Mouse (Mus musculus) midbrain, embryonic 16.5 days (tissue): Measurements from ENCODE around the gene Rmi2. TPM values are rescaled to one million over a fixed set of nuclear protein-coding genes. Genes with fewer than 3 reads are reported as not detected.

Source experiments
- ATAC-seq: fragments of 200-750 bp; cut with Nextera tagmentation; 2 replicates; pipeline ENCODE4 v1.8.0; 2017; ENCODE audit warnings: moderate TSS enrichment
- H3K27ac ChIP-seq: fragments of 300-500 bp; sonication (generic); 2 replicates; pipeline ENCODE4 v1.5.1; 2014; ENCODE audit warnings: mild to moderate bottlenecking, low read length, mixed read lengths
- H3K27me3 ChIP-seq: fragments of 300-500 bp; sonication (generic); 2 replicates; pipeline ENCODE4 v1.6.1; 2014; ENCODE audit warnings: low read depth, low read length, mixed read lengths; ENCODE audit not compliant: control insufficient read depth, insufficient read depth
- H3K36me3 ChIP-seq: fragments of 300-500 bp; sonication (generic); 2 replicates; pipeline ENCODE4 v1.6.1; 2014; ENCODE audit warnings: mild to moderate bottlenecking, low read length, moderate library complexity, mixed read lengths; ENCODE audit not compliant: control insufficient read depth, insufficient read depth
- H3K4me1 ChIP-seq: fragments of 300-500 bp; sonication (generic); 2 replicates; pipeline ENCODE4 v1.6.1; 2014; ENCODE audit warnings: mild to moderate bottlenecking, low read length, mixed read lengths; ENCODE audit not compliant: control insufficient read depth, insufficient read depth
- H3K4me2 ChIP-seq: fragments of 300-500 bp; sonication (generic); 2 replicates; pipeline ENCODE4 v1.6.1; 2014; ENCODE audit warnings: mild to moderate bottlenecking, low read length, mixed read lengths
- H3K4me3 ChIP-seq: fragments of 300-500 bp; sonication (generic); 2 replicates; pipeline ENCODE4 v1.5.1; 2014; ENCODE audit warnings: low read depth, mild to moderate bottlenecking, low read length, moderate library complexity, mixed read lengths
- H3K9ac ChIP-seq: fragments of 300-500 bp; sonication (generic); 2 replicates; pipeline ENCODE4 v1.6.1; 2014; ENCODE audit warnings: low read depth, low read length, mixed read lengths
- H3K9me3 ChIP-seq: fragments of 300-500 bp; sonication (generic); replicated peaks from 2 replicates; pipeline ENCODE4 v1.6.1; 2014; ENCODE audit warnings: mild to moderate bottlenecking, low read length, mixed read lengths; ENCODE audit not compliant: control insufficient read depth, poor library complexity, severe bottlenecking
- WGBS: fragments of 180-500 bp; shearing (Covaris S2); extraction: QIAGEN DNeasy Blood & Tissue Kit; methylation state at CpG from one replicate; pipeline ENCODE4 v1.1.7; 2014; 5-methylcytosine and 5-hydroxymethylcytosine counted together
- polyA plus RNA-seq: library from polyadenylated mRNA; unstranded; fragments of >200 nt; fragmentation: Nextera tagmentation; extraction: Ambion mirVana; gene quantifications from 2 replicates; pipeline ENCODE4 v1.2.1, GENCODE M21; 2015

Gene Rmi2
- polyA plus RNA-seq, 1 experiment from 2014 or later = 0.31 TPM

DNA sequence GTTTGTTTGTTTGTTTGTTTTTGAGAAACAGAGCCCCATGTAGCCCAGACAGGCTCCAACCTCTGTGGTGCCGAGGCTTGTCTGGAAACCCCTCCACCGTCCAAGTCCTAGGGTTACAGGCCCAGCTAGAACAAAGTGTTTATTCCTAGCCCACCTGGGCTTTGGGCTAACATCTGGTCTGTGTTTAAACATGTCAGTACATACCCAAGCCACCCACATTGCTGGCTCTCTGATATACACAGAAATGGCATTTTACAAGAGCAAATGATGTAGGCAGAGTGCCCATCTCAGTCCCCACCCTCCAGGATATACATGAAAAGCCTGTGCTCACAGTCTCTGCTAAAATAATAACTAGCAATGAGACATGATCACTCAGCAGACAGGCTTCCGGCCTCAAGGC lies 81.4 kb downstream of the Rmi2 start:
- WGBS = 89% methylated on average over 3 of the region's 3 CpGs
- no peak for ATAC-seq
- Histone ChIP-seq H3K9me3 (no peaks in the 10 kb centered on the region), H3K4me1 (no peaks in the 10 kb centered on the region), H3K9ac (no peak overlapping the region), H3K4me2 (no peak overlapping the region), H3K27me3 (no peaks in the 10 kb centered on the region), H3K27ac (no peak overlapping the region), H3K4me3 (no peak overlapping the region), H3K36me3 (no peaks in the 10 kb centered on the region)

- Histone ChIP-seq H3K4me3 (no peak overlapping the region), H3K4me1 (no peaks in the 10 kb centered on the region), H3K9me3 (no peaks in the 10 kb centered on the region), H3K36me3 (no peaks in the 10 kb centered on the region), H3K4me2 (no peak overlapping the region), H3K27ac (no peak overlapping the region), H3K27me3 (no peaks in the 10 kb centered on the region), H3K9ac (no peak overlapping the region)
- no peak for ATAC-seq
Measured at GRCm38 (mm10) chr16:10919856-10920255, 85.0 kb downstream of the Rmi2 start.

- H3K9me3 ChIP-seq = no peaks in the 10 kb centered on the region
- no peaks in the 10 kb centered on the region for H3K4me1 ChIP-seq
- H3K27ac ChIP-seq = no peak overlapping the region
- no peak overlapping the region for H3K4me3 ChIP-seq
- H3K36me3 ChIP-seq = no peaks in the 10 kb centered on the region
- WGBS = 60% methylated on average over 5 of the region's 5 CpGs
- no peak for ATAC-seq
- no peak overlapping the region for H3K9ac ChIP-seq
- no peaks in the 10 kb centered on the region for H3K27me3 ChIP-seq
- no peak overlapping the region for H3K4me2 ChIP-seq
Measured at GRCm38 (mm10) chr16:10923561-10923960, 88.7 kb downstream of the Rmi2 start.

DNA sequence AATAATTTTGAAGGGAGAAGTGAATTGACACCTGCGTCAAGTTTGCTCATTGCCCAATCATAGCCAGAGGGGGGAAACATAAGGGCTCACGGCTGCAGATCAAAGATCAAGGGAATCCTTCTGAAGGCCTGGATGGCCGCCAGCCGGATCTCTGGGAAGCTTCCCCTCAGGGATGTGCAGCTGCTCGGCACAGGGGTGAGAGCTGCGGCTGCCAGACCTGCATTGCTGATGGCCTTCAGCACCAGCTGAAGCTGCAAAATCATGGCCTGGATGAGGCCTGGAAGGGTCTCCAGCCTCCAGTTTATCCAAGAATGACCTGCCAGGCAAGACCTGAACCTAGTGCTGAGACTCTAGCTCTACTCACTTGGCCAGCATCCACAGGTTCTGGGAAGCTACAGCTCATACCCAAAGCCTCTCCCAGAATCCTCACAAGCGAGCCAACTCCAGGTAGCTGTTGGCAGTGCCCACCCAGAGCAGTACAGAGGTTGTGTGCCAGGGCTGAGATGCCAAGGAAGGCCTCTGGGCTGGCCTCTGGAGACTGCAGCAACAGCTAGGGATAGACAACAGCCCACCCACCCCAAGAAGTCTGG lies 90.8 kb downstream of the Rmi2 start:
- no peaks in the 10 kb centered on the region for H3K9me3 ChIP-seq
- WGBS = 47% methylated on average over 7 of the region's 7 CpGs
- H3K9ac ChIP-seq = no peak overlapping the region
- no peak overlapping the region for H3K27ac ChIP-seq
- no peak overlapping the region for H3K4me2 ChIP-seq
- H3K4me3 ChIP-seq = no peak overlapping the region
- no peaks in the 10 kb centered on the region for H3K27me3 ChIP-seq
- no peak for ATAC-seq
- H3K4me1 ChIP-seq = no peaks in the 10 kb centered on the region
- H3K36me3 ChIP-seq = no peaks in the 10 kb centered on the region

DNA sequence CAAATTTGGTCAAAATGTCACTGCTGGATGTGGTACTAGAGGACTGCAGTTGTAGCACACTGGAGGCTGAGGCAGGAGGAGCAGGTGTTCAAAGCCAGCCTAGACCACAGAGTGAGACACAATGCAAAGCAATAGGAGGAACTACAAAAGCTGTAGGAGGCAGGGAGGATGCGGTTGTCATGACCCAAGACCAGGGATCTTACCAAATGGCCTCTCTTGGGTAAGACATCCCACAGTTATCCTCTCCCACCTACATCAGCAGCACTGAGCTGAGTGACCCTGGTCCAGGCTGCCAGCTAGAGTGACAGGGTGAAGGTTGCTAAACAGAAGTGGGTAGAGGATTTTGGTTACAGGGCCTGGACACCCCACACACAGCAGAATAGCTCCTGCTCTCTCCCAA lies 92.2 kb downstream of the Rmi2 start:
- Histone ChIP-seq H3K4me2 (no peak overlapping the region), H3K9me3 (no peaks in the 10 kb centered on the region), H3K4me3 (no peak overlapping the region), H3K27ac (no peak overlapping the region), H3K4me1 (no peaks in the 10 kb centered on the region), H3K36me3 (no peaks in the 10 kb centered on the region), H3K27me3 (no peaks in the 10 kb centered on the region), H3K9ac (no peak overlapping the region)
- ATAC-seq = no peak
- WGBS = 86% methylated on average over 1 of the region's 1 CpGs

DNA sequence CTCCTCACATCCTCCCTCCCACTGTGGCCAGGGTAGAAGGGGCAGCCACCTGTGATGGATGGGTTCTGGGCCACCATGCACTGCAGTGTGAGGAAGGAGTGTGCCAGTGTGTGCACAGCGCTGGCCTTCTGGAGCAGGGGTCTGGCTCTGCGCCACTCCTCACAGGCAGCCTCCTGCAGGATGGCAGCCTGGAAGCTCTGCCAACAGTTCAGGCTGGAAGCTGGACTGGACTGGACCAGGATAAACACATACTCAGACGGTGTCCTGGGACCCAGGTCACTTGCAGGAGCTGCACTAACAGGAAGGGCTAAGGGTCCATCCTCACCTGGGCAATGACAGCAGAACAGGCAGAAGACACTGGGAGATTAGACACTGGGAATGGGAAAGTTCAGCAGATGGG lies 98.5 kb downstream of the Rmi2 start:
- WGBS = 87% methylated on average over 3 of the region's 3 CpGs
- H3K36me3 ChIP-seq = no peaks in the 10 kb centered on the region
- no peaks in the 10 kb centered on the region for H3K4me1 ChIP-seq
- H3K27ac ChIP-seq = no peak overlapping the region
- no peak overlapping the region for H3K9ac ChIP-seq
- no peak overlapping the region for H3K4me2 ChIP-seq
- no peak for ATAC-seq
- H3K27me3 ChIP-seq = no peaks in the 10 kb centered on the region
- H3K4me3 ChIP-seq = no peak overlapping the region
- H3K9me3 ChIP-seq = no peaks in the 10 kb centered on the region

GRCm38 (mm10) chr16:10934047-10934446 lies 99.2 kb downstream of the Rmi2 start:
- WGBS = 80% methylated on average over 1 of the region's 1 CpGs

DNA sequence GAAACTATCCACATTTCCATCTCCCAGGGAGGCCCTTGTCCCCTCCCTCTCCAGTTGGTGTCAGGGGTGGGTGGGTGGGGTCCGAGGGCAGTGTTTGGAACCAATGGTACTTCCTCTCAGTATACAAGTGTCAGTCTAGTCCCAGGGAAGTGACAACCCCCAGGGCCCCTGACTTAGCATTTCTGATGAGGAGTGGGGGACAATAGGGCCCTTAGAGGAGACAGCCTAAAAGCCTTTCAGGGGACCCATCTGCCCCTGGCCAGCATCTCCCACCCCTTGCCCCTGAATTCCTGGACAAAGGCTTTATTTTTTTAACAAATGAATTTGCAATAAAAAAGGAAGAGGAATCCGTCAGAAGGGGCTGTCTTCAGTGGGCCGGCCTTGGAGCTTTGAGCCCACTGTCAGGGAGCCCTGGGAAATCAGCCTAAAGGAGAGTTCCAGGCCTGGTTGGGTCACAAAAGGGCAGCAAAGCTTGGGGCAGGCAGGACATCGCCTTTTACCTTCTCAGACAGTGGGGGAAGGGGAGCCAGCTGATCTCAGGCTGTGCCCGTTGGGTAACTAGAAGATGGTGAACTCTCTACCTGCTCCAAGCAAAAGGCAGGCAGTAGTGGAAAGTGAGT lies 102.0 kb downstream of the Rmi2 start:
- 22% methylated on average over 5 of the region's 5 CpGs for whole genome bisulfite sequencing
- ATAC-seq = no peak

More at GRCm38 (mm10) chr16:10934047-10934446, 99.2 kb downstream of the Rmi2 start:
- no peaks in the 10 kb centered on the region for H3K27me3 ChIP-seq
- no peaks in the 10 kb centered on the region for H3K4me1 ChIP-seq
- H3K36me3 ChIP-seq = no peaks in the 10 kb centered on the region
- H3K4me3 ChIP-seq = no peak overlapping the region
- no peak overlapping the region for H3K9ac ChIP-seq
- H3K4me2 ChIP-seq = no peak overlapping the region
- H3K9me3 ChIP-seq = no peaks in the 10 kb centered on the region
- H3K27ac ChIP-seq = no peak overlapping the region
- ATAC-seq = no peak

GRCm38 (mm10) chr16:10937497-10937896 lies 102.6 kb downstream of the Rmi2 start:
- Histone ChIP-seq H3K36me3 (no peaks in the 10 kb centered on the region), H3K9ac (no peak overlapping the region), H3K27ac (no peak overlapping the region), H3K4me3 (no peak overlapping the region), H3K27me3 (no peaks in the 10 kb centered on the region), H3K9me3 (no peaks in the 10 kb centered on the region), H3K4me1 (no peaks in the 10 kb centered on the region), H3K4me2 (no peak overlapping the region)
- no peak for ATAC-seq
- 82% methylated on average over 11 of the region's 11 CpGs for WGBS

More for the DNA sequence above, 102.0 kb downstream of the Rmi2 start:
- Histone ChIP-seq H3K9me3 (no peaks in the 10 kb centered on the region), H3K4me2 (no peak overlapping the region), H3K36me3 (no peaks in the 10 kb centered on the region), H3K4me1 (no peaks in the 10 kb centered on the region), H3K27ac (no peak overlapping the region), H3K27me3 (no peaks in the 10 kb centered on the region), H3K9ac (no peak overlapping the region), H3K4me3 (no peak overlapping the region)
